Mouse (Mus musculus) B cell, adult 2 months (primary cell): ENCODE results near the gene Slc7a5.

Experiments
- DNase-seq, 2 experiments: peaks; one replicate each; pipeline ENCODE4 v3.0.0; 2022

Gene Slc7a5

GRCm38 (mm10) chr8:121935341-121936294, 28.1 kb upstream of the Slc7a5 start:
- DNase-seq = no peak

GRCm38 (mm10) chr8:121934923-121935322, 27.4 kb upstream of the Slc7a5 start:
- no peak for DNase-seq

- DNase-seq = peak; percentile 43 to 45
Observed at GRCm38 (mm10) chr8:121934506-121934905, 27.0 kb upstream of the Slc7a5 start.

- no peak for DNase-seq
Observed at GRCm38 (mm10) chr8:121932668-121933520, 25.4 kb upstream of the Slc7a5 start.

GRCm38 (mm10) chr8:121932026-121932667, 24.7 kb upstream of the Slc7a5 start:
- DNase-seq = no peak

- no peak for DNase-seq
Observed at GRCm38 (mm10) chr8:121931571-121931970, 24.1 kb upstream of the Slc7a5 start.

GRCm38 (mm10) chr8:121930047-121930446, 22.6 kb upstream of the Slc7a5 start:
- no peak for DNase-seq

- DNase-seq = peak; percentile 46 to 51
Observed at GRCm38 (mm10) chr8:121927316-121927715, 19.8 kb upstream of the Slc7a5 start.

GRCm38 (mm10) chr8:121926266-121926665, 18.8 kb upstream of the Slc7a5 start:
- no peak for DNase-seq

GRCm38 (mm10) chr8:121925624-121926023, 18.1 kb upstream of the Slc7a5 start:
- peak; percentile 80 to 81 for DNase-seq

- DNase-seq = no peak
Observed at GRCm38 (mm10) chr8:121924681-121925080, 17.2 kb upstream of the Slc7a5 start.

- DNase-seq = no peak
Observed at GRCm38 (mm10) chr8:121922101-121922500, 14.6 kb upstream of the Slc7a5 start.

GRCm38 (mm10) chr8:121921582-121921981, 14.1 kb upstream of the Slc7a5 start:
- DNase-seq = no peak

- DNase-seq = no peak
Observed at GRCm38 (mm10) chr8:121919731-121920130, 12.2 kb upstream of the Slc7a5 start.

- DNase-seq = no peak
Observed at GRCm38 (mm10) chr8:121919158-121919557, 11.7 kb upstream of the Slc7a5 start.

- no peak for DNase-seq
Observed at GRCm38 (mm10) chr8:121913378-121913777, 5.9 kb upstream of the Slc7a5 start.

GRCm38 (mm10) chr8:121912831-121913230, 5.3 kb upstream of the Slc7a5 start:
- DNase-seq = no peak

GRCm38 (mm10) chr8:121911987-121912386, 4.5 kb upstream of the Slc7a5 start:
- no peak for DNase-seq

- no peak for DNase-seq
Observed at GRCm38 (mm10) chr8:121911400-121911799, 3.9 kb upstream of the Slc7a5 start.

- peak; percentile 86 to 88 for DNase-seq
Observed at GRCm38 (mm10) chr8:121909663-121910062, 2.2 kb upstream of the Slc7a5 start.

GRCm38 (mm10) chr8:121909148-121909541, 1.7 kb upstream of the Slc7a5 start:
- DNase-seq = no peak

GRCm38 (mm10) chr8:121908378-121909147, 1.1 kb upstream of the Slc7a5 start:
- no peak for DNase-seq
